Mouse (Mus musculus) testis, adult 2 months (tissue): ENCODE results near the gene Rac2. TPM values are rescaled to one million over a fixed set of nuclear protein-coding genes. Genes with fewer than 3 reads are reported as not detected.

Source experiments
- H3K27ac ChIP-seq: fragments of 200-500 bp; 2 replicates; pipeline ENCODE4 v1.5.1; 2012; ENCODE audit warnings: low read depth, low read length; ENCODE audit not compliant: control insufficient read depth, insufficient read depth
- H3K27me3 ChIP-seq: fragments of 200-500 bp; 2 replicates; pipeline ENCODE4 v1.6.1; 2012; ENCODE audit warnings: mild to moderate bottlenecking, low read length, moderate library complexity; ENCODE audit not compliant: control insufficient read depth, insufficient read depth
- H3K36me3 ChIP-seq: fragments of 200-500 bp; 2 replicates; pipeline ENCODE4 v1.6.1; 2012; ENCODE audit warnings: mild to moderate bottlenecking, low read length; ENCODE audit not compliant: control insufficient read depth, insufficient read depth
- H3K4me1 ChIP-seq: fragments of 200-500 bp; 2 replicates; pipeline ENCODE4 v1.6.1; 2012; ENCODE audit warnings: low read length; ENCODE audit not compliant: control insufficient read depth, insufficient read depth
- H3K4me3 ChIP-seq: fragments of 200-500 bp; 2 replicates; pipeline ENCODE4 v1.5.1; 2012; ENCODE audit warnings: low read depth, mild to moderate bottlenecking, low read length, moderate library complexity, mixed read lengths; ENCODE audit not compliant: control insufficient read depth
- CTCF ChIP-seq: fragments of 200-500 bp; IDR thresholded peaks from 2 replicates; pipeline ENCODE4 v1.5.1; 2012; ENCODE audit warnings: low read depth, mild to moderate bottlenecking, inconsistent platforms, low read length, moderate library complexity; ENCODE audit not compliant: control insufficient read depth, insufficient read depth, insufficient replicate concordance
- POLR2A ChIP-seq: fragments of 200-500 bp; IDR thresholded peaks from 2 replicates; pipeline ENCODE4 v1.6.1; 2012; ENCODE audit warnings: low read depth, mild to moderate bottlenecking, inconsistent platforms, low read length, moderate library complexity; ENCODE audit not compliant: control insufficient read depth
- polyA plus RNA-seq: library from polyadenylated mRNA; depleted of rRNA; stranded (reverse); fragments of >200 nt; gene quantifications from 2 replicates; pipeline ENCODE4 v1.2.3, GENCODE M21; 2012

Gene Rac2
- polyA plus RNA-seq, 1 experiment, result 5.5 TPM

GRCm38 (mm10) chr15:78570170-78570569 lies 2.4 kb downstream of the Rac2 start:
- H3K27me3 ChIP-seq, result no peaks in the 10 kb centered on the region
- no peak overlapping the region for H3K4me3 ChIP-seq
- TF ChIP-seq CTCF (no peak), POLR2A (no peak)
- H3K27ac ChIP-seq, result no peak overlapping the region
- H3K36me3 ChIP-seq, result no peaks in the 10 kb centered on the region
- no peaks in the 10 kb centered on the region; the same call in 1 of the 2 replicates for H3K4me1 ChIP-seq

- Histone ChIP-seq H3K4me3 (no peak overlapping the region), H3K4me1 (no peaks in the 10 kb centered on the region; the same call in 1 of the 2 replicates), H3K27ac (no peak overlapping the region), H3K27me3 (no peaks in the 10 kb centered on the region), H3K36me3 (no peaks in the 10 kb centered on the region)
- TF ChIP-seq CTCF (no peak), POLR2A (no peak)
Observed at GRCm38 (mm10) chr15:78567608-78568120, 4.9 kb downstream of the Rac2 start.

DNA sequence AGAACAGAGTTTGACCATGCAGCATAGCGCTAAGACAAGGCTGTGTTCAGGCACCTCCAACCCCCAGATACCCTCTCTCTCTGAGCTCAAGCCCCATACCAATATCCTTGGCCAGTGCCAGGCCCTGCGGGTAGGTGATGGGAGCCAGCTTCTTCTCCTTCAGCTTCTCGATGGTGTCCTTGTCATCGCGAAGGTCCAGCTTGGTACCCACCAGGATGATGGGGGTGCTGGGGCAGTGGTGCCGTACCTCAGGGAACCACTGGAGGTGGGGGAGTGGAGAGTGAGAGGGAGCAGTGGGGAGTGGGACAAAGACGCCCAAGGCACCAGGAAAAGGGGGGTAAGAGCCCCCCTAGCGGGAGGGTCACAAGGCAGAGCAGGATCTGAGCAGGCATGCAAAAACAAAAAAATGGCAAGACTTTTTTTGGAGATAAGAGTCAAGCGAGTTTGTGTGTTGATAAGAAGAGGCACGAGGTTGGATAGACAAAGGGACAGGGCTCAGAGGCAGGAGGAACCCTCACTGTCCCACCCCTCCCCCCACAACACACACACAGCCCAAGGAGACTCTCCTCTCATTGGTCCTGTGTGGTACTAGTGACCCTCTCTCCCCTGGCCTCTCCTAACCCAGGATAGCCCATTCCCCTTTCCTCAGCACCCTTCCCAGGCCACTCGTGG lies 7.7 kb downstream of the Rac2 start:
- Histone ChIP-seq H3K27me3 (no peaks in the 10 kb centered on the region), H3K4me3 (no peak overlapping the region), H3K36me3 (no peaks in the 10 kb centered on the region), H3K4me1 (no peaks in the 10 kb centered on the region), H3K27ac (no peak overlapping the region)
- TF ChIP-seq CTCF, result no peak
- TF ChIP-seq POLR2A, result no peak

DNA sequence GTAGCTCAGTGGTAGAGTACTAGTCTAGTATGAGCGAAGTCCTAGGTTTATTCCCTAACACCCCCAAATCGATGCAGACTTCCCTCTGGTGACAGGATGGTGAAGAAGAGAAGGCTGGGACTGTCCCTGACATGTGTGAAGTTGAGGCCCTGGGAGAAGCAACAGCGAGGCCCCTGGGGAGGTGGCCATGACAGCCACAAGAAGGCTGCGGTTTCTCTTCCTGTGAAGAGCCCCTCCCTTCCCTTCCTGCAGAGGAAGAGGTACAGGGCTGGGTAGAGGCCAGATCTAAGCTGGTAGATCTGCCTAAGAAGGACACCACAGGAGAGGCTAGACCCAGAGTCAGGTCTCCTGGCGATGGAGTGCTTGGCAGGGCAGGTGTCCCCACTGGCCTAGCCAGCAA lies 8.6 kb downstream of the Rac2 start:
- Histone ChIP-seq H3K27me3 (no peaks in the 10 kb centered on the region), H3K4me3 (no peak overlapping the region), H3K4me1 (no peaks in the 10 kb centered on the region), H3K27ac (no peak overlapping the region), H3K36me3 (no peaks in the 10 kb centered on the region)
- TF ChIP-seq CTCF (no peak), POLR2A (no peak)

- Histone ChIP-seq H3K27ac (no peak overlapping the region), H3K4me3 (no peak overlapping the region), H3K4me1 (no peaks in the 10 kb centered on the region), H3K27me3 (no peaks in the 10 kb centered on the region), H3K36me3 (no peaks in the 10 kb centered on the region)
- TF ChIP-seq POLR2A (no peak), CTCF (no peak)
Observed at GRCm38 (mm10) chr15:78563344-78563743, 9.2 kb downstream of the Rac2 start.

DNA sequence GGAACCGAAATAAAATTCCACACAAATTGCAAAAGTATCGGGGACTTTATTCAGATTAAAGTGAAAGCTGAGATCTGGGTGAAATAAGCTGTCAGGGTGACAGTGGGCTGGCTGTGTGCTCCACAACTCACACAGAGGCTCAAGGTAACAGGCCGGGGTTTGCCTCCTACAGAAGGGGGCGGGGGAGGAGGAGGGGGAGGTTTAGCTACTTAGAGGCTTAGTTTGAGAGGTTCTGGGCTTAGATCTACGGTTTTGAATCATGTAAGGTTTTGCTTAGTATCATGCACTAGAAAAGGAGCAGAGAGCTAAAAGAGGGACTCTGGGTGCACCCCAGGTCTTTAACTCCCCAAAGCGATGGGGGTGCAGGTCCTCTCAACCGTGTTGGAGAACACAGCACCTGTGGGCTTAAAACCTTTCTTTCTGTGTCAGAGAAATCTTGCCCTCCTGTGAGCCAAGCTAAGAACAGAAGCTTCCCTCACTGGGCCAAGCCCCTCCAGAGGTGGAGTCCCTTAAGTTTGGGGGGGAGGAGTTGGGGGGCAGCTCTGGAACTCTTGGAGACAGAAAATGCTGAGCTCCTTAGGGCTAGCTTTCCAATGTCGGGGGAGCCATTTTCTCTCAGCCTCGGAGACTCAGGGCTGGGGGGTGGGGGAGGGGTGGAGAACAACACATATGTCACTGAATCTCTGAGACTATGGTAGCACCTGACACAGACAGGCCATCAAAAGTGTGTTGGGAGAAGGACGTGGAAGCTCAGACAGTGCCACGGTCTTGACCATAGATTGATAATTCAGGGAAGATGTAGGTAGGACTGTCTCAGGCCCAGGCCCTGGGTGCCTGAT lies 13.2 kb downstream of the Rac2 start:
- Histone ChIP-seq H3K27ac (no peak overlapping the region), H3K36me3 (no peaks in the 10 kb centered on the region), H3K4me1 (peaks cover 4% of the 10 kb centered on the region), H3K27me3 (no peaks in the 10 kb centered on the region), H3K4me3 (no peak overlapping the region)
- TF ChIP-seq POLR2A, result no peak
- no peak for TF ChIP-seq CTCF
